Mouse (Mus musculus) ES-E14 (cell line): ENCODE measurements around the gene Ppp1r26.

Experiments used
- CHD2 ChIP-seq: IDR thresholded peaks from 2 replicates; pipeline ENCODE4 v1.6.1; 2014; ENCODE audit warnings: mild to moderate bottlenecking, low read depth, low read length, inconsistent platforms
- HCFC1 ChIP-seq: IDR thresholded peaks from 2 replicates; pipeline ENCODE4 v1.6.1; 2012; ENCODE audit warnings: low read length, inconsistent platforms, borderline replicate concordance; ENCODE audit not compliant: insufficient read depth
- MAFK ChIP-seq: IDR thresholded peaks from 2 replicates; pipeline ENCODE4 v1.6.1; 2014; ENCODE audit warnings: mild to moderate bottlenecking, low read depth, low read length, inconsistent platforms; ENCODE audit not compliant: insufficient read depth
- ZC3H11A ChIP-seq: IDR thresholded peaks from 2 replicates; pipeline ENCODE4 v1.6.1; 2012; ENCODE audit warnings: low read depth, mild to moderate bottlenecking, inconsistent platforms, low read length, borderline replicate concordance
- ZNF384 ChIP-seq: IDR thresholded peaks from 2 replicates; pipeline ENCODE4 v1.6.1; 2012; ENCODE audit warnings: low read depth, low read length, inconsistent platforms

DNA sequence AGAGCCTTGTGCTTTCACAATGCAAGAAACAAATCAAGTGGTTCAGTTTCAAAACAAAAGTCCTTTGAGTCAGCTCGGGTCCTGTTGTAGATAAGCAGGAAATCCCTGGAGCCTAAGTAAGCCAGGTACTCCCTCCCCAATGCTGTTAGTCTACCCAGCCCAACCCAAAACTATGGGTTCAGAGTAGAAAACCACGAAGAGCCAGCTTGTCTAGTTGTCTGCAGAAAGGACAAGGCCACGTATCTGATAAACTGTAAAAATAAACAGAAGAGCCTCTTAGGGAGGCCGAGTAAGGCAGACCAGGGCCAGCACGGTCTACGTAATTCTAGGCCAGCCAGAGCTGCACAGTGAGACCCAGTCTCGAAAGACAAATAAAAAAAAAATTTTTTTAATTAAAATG is 38.8 kb upstream of the Ppp1r26 start:
- TF ChIP-seq ZC3H11A: no peak
- TF ChIP-seq CHD2: no peak
- no peak for TF ChIP-seq HCFC1
- no peak for TF ChIP-seq MAFK
- no peak for TF ChIP-seq ZNF384
